Mouse (Mus musculus): Measurements from ENCODE around the gene Vps8.

The Vps8 gene

GRCm38 (mm10) chr16:21687406-21687805 is 264.5 kb downstream of the Vps8 start:
- no peak for DNase-seq

DNA sequence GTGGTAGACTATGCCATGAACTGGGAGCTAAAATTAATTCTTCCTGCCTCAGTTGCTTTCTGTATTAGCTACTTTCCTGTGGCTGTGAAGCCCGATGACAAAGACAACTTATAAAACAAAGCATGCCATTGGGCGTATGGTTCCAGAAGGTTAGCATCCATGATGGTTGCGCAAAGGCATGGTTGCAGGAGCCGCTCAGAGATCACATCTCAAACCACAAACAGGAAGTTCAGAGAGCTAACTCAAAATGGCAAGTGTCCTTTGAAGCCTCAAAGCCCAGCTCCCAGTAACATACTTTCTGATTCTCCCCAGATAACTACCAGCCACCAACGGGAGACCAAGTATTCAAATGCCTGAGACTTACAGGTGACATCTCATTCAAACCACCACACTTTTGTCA is 266.2 kb downstream of the Vps8 start:
- DNase-seq = no peak

DNA sequence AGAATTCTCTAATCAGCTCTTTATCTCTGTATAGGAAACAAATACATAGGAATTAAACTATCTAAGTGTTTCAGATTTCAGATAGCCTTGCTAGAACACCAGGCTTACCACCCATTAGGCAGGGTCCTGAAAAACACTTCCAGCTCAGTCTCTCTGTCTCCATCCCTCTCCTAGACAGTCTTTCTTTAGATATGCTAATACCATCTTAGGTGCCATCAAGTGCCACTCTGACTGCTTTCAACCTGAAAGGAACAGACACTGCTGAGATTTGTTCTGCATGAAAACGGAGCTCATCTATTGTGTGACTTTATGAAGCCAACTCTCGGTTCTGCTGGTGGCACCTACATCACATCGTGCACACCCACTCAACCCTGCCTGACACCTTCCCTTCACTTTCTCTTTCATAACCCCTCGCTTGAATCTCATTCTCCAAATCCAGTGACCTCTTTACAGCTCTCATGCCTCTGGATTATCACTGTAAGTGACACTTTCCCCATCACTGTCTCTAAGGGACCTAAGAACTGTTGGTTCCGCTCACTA is 267.4 kb downstream of the Vps8 start:
- DNase-seq = no peak

- DNase-seq = peak; percentile 78 to 84
Observed at GRCm38 (mm10) chr16:21693981-21694462, 271.1 kb downstream of the Vps8 start.
